Mouse (Mus musculus): ENCODE data around the gene Zfr.
A peak's percentile ranks its signal among the peaks of the same experiment; 100 is the strongest.

Gene Zfr

GRCm38 (mm10) chr15:12117242-12118092 lies at the start of gene Zfr:
Gene Zfr, plus strand, starts transcription at chr15:12117831.
- DNase-seq (ENCODE audit: low read depth in 1 of 2, low spot score in 2 of 2) = peak; percentile 65 to 89

GRCm38 (mm10) chr15:12067971-12068370 lies 49.7 kb upstream of the Zfr start:
- no peak for DNase-seq (ENCODE audit: low read depth in 1 of 2, low spot score in 2 of 2)

- no peak for DNase-seq (ENCODE audit: low read depth in 1 of 2, low spot score in 2 of 2)
Observed at GRCm38 (mm10) chr15:12068395-12069218, 49.0 kb upstream of the Zfr start.

- no peak for DNase-seq (ENCODE audit: low read depth in 1 of 2, low spot score in 2 of 2)
Observed at GRCm38 (mm10) chr15:12072709-12073336, 44.8 kb upstream of the Zfr start.

GRCm38 (mm10) chr15:12074426-12074825 lies 43.2 kb upstream of the Zfr start:
- no peak for DNase-seq (ENCODE audit: low read depth in 1 of 2, low spot score in 2 of 2)

- no peak for DNase-seq (ENCODE audit: low read depth in 1 of 2, low spot score in 2 of 2)
Observed at GRCm38 (mm10) chr15:12082344-12082743, 35.3 kb upstream of the Zfr start.

GRCm38 (mm10) chr15:12084164-12084563 lies 33.5 kb upstream of the Zfr start:
- no peak for DNase-seq (ENCODE audit: low read depth in 1 of 2, low spot score in 2 of 2)

GRCm38 (mm10) chr15:12084859-12085258 lies 32.8 kb upstream of the Zfr start:
- no peak for DNase-seq (ENCODE audit: low read depth in 1 of 2, low spot score in 2 of 2)

GRCm38 (mm10) chr15:12087634-12088033 lies 30.0 kb upstream of the Zfr start:
- DNase-seq (ENCODE audit: low read depth in 1 of 2, low spot score in 2 of 2) = no peak

- DNase-seq (ENCODE audit: low read depth in 1 of 2, low spot score in 2 of 2) = no peak
Observed at GRCm38 (mm10) chr15:12088091-12088490, 29.5 kb upstream of the Zfr start.

GRCm38 (mm10) chr15:12090087-12090486 lies 27.5 kb upstream of the Zfr start:
- no peak for DNase-seq (ENCODE audit: low read depth in 1 of 2, low spot score in 2 of 2)

GRCm38 (mm10) chr15:12090981-12091669 lies 26.5 kb upstream of the Zfr start:
- DNase-seq (ENCODE audit: low read depth in 1 of 2, low spot score in 2 of 2) = no peak

GRCm38 (mm10) chr15:12091781-12092458 lies 25.7 kb upstream of the Zfr start:
- DNase-seq (ENCODE audit: low read depth in 1 of 2, low spot score in 2 of 2) = peak in 1 of 2 experiments; percentile 29

GRCm38 (mm10) chr15:12093026-12093960 lies 24.3 kb upstream of the Zfr start:
- DNase-seq (ENCODE audit: low read depth in 1 of 2, low spot score in 2 of 2) = no peak

- no peak for DNase-seq (ENCODE audit: low read depth in 1 of 2, low spot score in 2 of 2)
Observed at GRCm38 (mm10) chr15:12093961-12094566, 23.6 kb upstream of the Zfr start.

- no peak for DNase-seq (ENCODE audit: low read depth in 1 of 2, low spot score in 2 of 2)
Observed at GRCm38 (mm10) chr15:12096447-12096846, 21.2 kb upstream of the Zfr start.

- no peak for DNase-seq (ENCODE audit: low read depth in 1 of 2, low spot score in 2 of 2)
Observed at GRCm38 (mm10) chr15:12097344-12097743, 20.3 kb upstream of the Zfr start.

GRCm38 (mm10) chr15:12100912-12101311 lies 16.7 kb upstream of the Zfr start:
- no peak for DNase-seq (ENCODE audit: low read depth in 1 of 2, low spot score in 2 of 2)

- no peak for DNase-seq (ENCODE audit: low read depth in 1 of 2, low spot score in 2 of 2)
Observed at GRCm38 (mm10) chr15:12103763-12104162, 13.9 kb upstream of the Zfr start.

Data from monocyte, adult 2 months (primary cell).